Mouse (Mus musculus) heart, adult 2 months (tissue): ENCODE results near the gene Cradd. TPM values are rescaled to one million over a fixed set of nuclear protein-coding genes. Genes with fewer than 3 reads are reported as not detected.
A peak's percentile ranks its signal among the peaks of the same experiment; 100 is the strongest.

Experiments
- DNase-seq, 2 experiments: peaks; one replicate each; pipeline ENCODE4 v3.0.0; 2021
- H3K27ac ChIP-seq: fragments of 200-600 bp; 2 replicates; pipeline ENCODE4 v1.8.1; 2022
- H3K27me3 ChIP-seq: fragments of 200-500 bp; 2 replicates; pipeline ENCODE4 v1.6.1; 2012; ENCODE audit warnings: mild to moderate bottlenecking, low read length, inconsistent platforms, mixed read lengths; ENCODE audit not compliant: control insufficient read depth, insufficient read depth
- H3K36me3 ChIP-seq: fragments of 200-500 bp; 2 replicates; pipeline ENCODE4 v1.6.1; 2012; ENCODE audit warnings: low read length, inconsistent platforms; ENCODE audit not compliant: control insufficient read depth, insufficient read depth
- H3K4me1 ChIP-seq: fragments of 200-500 bp; 2 replicates; pipeline ENCODE4 v1.6.1; 2011; ENCODE audit warnings: low read length; ENCODE audit not compliant: control insufficient read depth, insufficient read depth
- H3K4me3 ChIP-seq: fragments of 200-600 bp; 2 replicates; pipeline ENCODE4 v1.8.1; 2022
- H3K79me2 ChIP-seq: fragments of 200-500 bp; replicated peaks from 2 replicates; pipeline ENCODE4 v1.6.1; 2012; ENCODE audit warnings: mild to moderate bottlenecking, inconsistent platforms, low read length, moderate library complexity, mixed read lengths; ENCODE audit not compliant: control insufficient read depth, insufficient read depth
- H3K9ac ChIP-seq: fragments of 200-500 bp; 2 replicates; pipeline ENCODE4 v1.6.1; 2012; ENCODE audit warnings: low read depth, mild to moderate bottlenecking, control low read depth, inconsistent platforms, low read length, mixed read lengths
- CTCF ChIP-seq: fragments of 200-600 bp; IDR thresholded peaks from 2 replicates; pipeline ENCODE4 v1.8.1; 2022; ENCODE audit warnings: antibody characterized with exemption, mild to moderate bottlenecking, moderate library complexity
- EP300 ChIP-seq: fragments of 200-500 bp; IDR thresholded peaks from 2 replicates; pipeline ENCODE4 v1.6.1; 2011; ENCODE audit warnings: low read depth, low read length, control low read depth; ENCODE audit not compliant: insufficient read depth
- POLR2A ChIP-seq: fragments of 200-500 bp; IDR thresholded peaks from 2 replicates; pipeline ENCODE4 v1.6.1; 2011; ENCODE audit warnings: mild to moderate bottlenecking, low read depth, low read length, control low read depth; ENCODE audit not compliant: insufficient read depth
- WGBS: fragments of 180-500 bp; shearing (Covaris S2); methylation state at CpG from one replicate; pipeline ENCODE4 v1.1.7; 2018; 5-methylcytosine and 5-hydroxymethylcytosine counted together
- intact Hi-C: fragments of 180-260 bp; cut with DNase I; formaldehyde crosslinking; loops from one replicate; pipeline ENCODE4 v1.15.1; 2025
- polyA plus RNA-seq: library from polyadenylated mRNA; depleted of rRNA; stranded (reverse); fragments of >200 nt; gene quantifications from 2 replicates; pipeline ENCODE4 v1.2.3, GENCODE M21; 2012
- total RNA-seq, 2 experiments: library from RNA; stranded (reverse); gene quantifications; 2 replicates each; pipeline ENCODE4 v1.2.3; 2021

Cradd gene
- total and polyA plus RNA-seq, 3 experiments: 9.9 to 15.1 (median 10.3) TPM

- H3K4me3 ChIP-seq: no peak overlapping the region
- TF ChIP-seq EP300: no peak
- no peak for TF ChIP-seq POLR2A
- no peak for TF ChIP-seq CTCF
- no peaks in the 10 kb centered on the region for H3K36me3 ChIP-seq
- H3K79me2 ChIP-seq: no peaks in the 10 kb centered on the region
- H3K9ac ChIP-seq: no peak overlapping the region
- no peaks in the 10 kb centered on the region for H3K27me3 ChIP-seq
- intact Hi-C loops: no loop called here
- no peak for DNase-seq
- peaks cover 13% of the 10 kb centered on the region for H3K4me1 ChIP-seq
- 67% methylated on average over 8 of the region's 8 CpGs for WGBS
- no peak overlapping the region for H3K27ac ChIP-seq
Observed at GRCm38 (mm10) chr10:95213311-95213710, 110.6 kb downstream of the Cradd start.

DNA sequence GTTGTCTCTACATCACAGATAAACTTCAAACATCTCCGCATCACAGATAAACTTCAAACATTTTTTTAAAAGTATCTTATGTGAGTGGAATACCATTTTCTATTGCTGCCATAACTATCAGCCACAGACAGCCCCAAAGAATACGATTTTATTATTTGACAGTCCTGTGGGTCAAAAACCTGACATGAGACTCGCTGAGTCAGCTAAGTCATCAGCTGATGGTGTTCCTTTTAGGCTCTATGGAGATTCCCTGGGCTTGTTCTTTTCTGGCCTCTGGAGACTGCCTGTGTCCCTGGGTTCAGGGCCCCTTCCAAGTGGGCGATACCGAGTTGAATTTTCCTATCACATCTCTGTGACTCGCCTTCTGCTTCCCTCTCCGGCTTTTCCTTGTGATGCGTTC is 112.3 kb downstream of the Cradd start:
- Histone ChIP-seq H3K4me1 (peaks cover 10% of the 10 kb centered on the region), H3K27ac (no peak overlapping the region), H3K79me2 (peaks cover 2% of the 10 kb centered on the region; the same call in 1 of the 2 replicates), H3K4me3 (no peak overlapping the region), H3K36me3 (no peaks in the 10 kb centered on the region), H3K27me3 (no peaks in the 10 kb centered on the region), H3K9ac (no peak overlapping the region)
- DNase-seq: no peak
- 91% methylated on average over 8 of the region's 8 CpGs for WGBS
- TF ChIP-seq CTCF (no peak), POLR2A (no peak), EP300 (no peak)
- intact Hi-C loops: no loop called here

DNA sequence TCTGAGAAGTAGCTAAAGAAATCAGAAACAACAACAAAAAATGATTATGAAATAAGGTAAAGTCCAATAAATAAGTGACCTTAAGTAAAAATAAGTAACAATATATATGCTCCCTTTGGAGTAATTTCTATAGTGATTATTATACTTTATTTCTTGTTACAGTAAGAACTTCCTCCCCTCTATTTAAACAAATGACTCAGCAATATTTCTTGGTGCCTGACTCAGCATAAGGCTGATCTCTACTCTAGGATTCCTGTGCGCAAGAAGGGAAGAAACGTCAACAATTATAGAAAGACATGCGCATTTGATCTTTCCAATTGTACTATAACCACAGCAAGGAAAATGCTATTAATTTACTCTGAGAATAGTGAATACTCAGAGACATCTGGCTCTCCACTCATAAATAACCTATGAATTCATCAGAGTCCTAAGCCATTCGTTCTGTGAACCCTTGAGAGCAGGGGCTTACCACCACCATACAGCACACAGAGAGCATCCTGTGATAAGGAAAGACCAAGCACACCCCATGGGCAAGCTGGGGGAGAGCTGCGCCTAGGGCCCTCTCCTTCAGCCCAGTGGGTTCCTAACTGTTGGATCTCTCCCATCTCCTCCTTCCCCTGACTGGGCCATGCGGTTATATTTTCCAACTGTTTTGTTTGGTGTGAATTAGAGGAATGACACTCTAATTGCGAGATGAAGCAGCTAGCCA is 113.1 kb downstream of the Cradd start:
- no peaks in the 10 kb centered on the region for H3K36me3 ChIP-seq
- no peak for DNase-seq
- intact Hi-C loops: no loop called here
- H3K4me1 ChIP-seq: peaks cover 10% of the 10 kb centered on the region
- H3K79me2 ChIP-seq: peaks cover 2% of the 10 kb centered on the region; the same call in 1 of the 2 replicates
- no peak overlapping the region for H3K27ac ChIP-seq
- TF ChIP-seq CTCF: no peak
- TF ChIP-seq POLR2A: no peak
- no peak overlapping the region for H3K9ac ChIP-seq
- no peak overlapping the region for H3K4me3 ChIP-seq
- WGBS: 85% methylated on average over 7 of the region's 7 CpGs
- H3K27me3 ChIP-seq: no peaks in the 10 kb centered on the region

DNA sequence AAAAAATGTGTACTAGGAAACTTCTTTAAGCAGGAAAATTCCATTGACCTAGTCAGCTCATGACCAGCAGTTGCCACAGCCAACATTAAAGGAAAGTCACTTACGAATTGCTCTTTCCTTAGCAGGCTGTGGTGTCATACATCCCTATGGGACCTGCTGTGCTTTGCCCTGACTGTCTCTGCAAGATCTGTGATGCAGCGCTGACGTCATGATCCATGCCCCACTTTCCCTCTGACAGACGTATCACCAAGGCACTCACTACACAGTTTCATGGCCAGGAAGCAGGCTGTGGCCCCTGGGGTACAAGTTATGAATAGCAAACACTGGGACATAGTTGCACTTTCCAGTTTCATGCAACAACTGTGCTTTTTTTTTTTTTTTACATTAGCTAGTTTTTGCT is 113.8 kb downstream of the Cradd start:
- no peaks in the 10 kb centered on the region for H3K36me3 ChIP-seq
- WGBS: 51% methylated on average over 4 of the region's 4 CpGs
- DNase-seq: peak in 1 of 2 experiments; percentile 39
- intact Hi-C loops: no loop called here
- 0 out of 2 replicates have a peak overlapping the region, but pooled peaks have one; percentile 5 for H3K27ac ChIP-seq
- no peak overlapping the region for H3K4me3 ChIP-seq
- TF ChIP-seq CTCF: no peak
- TF ChIP-seq EP300: no peak
- TF ChIP-seq POLR2A: no peak
- H3K79me2 ChIP-seq: peaks cover 2% of the 10 kb centered on the region; the same call in 1 of the 2 replicates
- H3K9ac ChIP-seq: no peak overlapping the region
- no peaks in the 10 kb centered on the region for H3K27me3 ChIP-seq
- peaks cover 10% of the 10 kb centered on the region for H3K4me1 ChIP-seq

DNA sequence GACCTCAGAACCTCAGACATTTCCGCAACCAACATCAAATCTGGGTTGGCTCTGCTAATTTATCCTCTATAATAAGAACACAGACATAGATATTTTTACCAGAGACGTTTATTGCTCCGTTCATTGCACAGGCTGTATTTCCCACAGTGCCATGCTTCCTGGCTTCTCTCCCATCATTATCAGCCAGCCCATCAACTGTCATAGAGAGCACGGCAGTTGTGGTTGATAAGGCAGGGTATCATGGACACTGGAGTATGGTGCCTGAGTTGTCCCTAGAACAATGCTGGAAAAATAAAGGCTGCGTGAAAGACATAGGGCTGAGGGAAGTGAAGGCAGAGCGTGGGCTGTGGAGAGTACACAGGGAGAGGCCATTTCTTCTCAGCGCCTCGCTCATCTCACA is 116.5 kb downstream of the Cradd start:
- WGBS: 90% methylated on average over 8 of the region's 8 CpGs
- no peak for TF ChIP-seq CTCF
- no peak for TF ChIP-seq EP300
- no peak for TF ChIP-seq POLR2A
- no peak for DNase-seq

DNA sequence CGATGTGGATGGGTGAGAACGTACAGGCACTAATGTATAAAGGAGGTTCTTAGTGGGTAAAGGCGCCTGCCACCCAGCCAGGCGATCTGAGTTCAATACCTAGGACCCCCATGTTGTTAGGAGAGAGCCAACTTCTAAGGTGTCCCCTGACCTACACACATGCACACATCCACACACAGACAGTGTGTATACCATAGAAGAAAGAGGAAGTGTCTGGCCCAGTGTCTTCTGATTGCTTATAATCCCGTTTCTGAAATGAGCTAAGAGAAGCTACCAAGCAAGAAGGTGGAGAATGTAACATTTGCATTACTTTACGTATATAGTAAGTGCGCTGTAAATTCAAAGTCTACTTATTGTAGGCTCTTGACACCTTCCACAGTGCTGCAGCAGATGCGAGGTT is 122.4 kb downstream of the Cradd start:
- no peak overlapping the region for H3K9ac ChIP-seq
- no peaks in the 10 kb centered on the region for H3K36me3 ChIP-seq
- H3K4me3 ChIP-seq: no peak overlapping the region
- no peak for DNase-seq
- WGBS: 94% methylated on average over 8 of the region's 8 CpGs
- H3K27ac ChIP-seq: no peak overlapping the region
- no peak for TF ChIP-seq POLR2A
- no peak for TF ChIP-seq EP300
- TF ChIP-seq CTCF: no peak
- no peaks in the 10 kb centered on the region for H3K79me2 ChIP-seq
- H3K4me1 ChIP-seq: peaks cover 8% of the 10 kb centered on the region
- intact Hi-C loops: no loop called here
- no peaks in the 10 kb centered on the region for H3K27me3 ChIP-seq

More for the DNA sequence above, 116.5 kb downstream of the Cradd start:
- H3K4me3 ChIP-seq: no peak overlapping the region
- H3K27ac ChIP-seq: no peak overlapping the region
- no peak overlapping the region for H3K9ac ChIP-seq
- peaks cover 2% of the 10 kb centered on the region; the same call in 1 of the 2 replicates for H3K4me1 ChIP-seq
- H3K36me3 ChIP-seq: no peaks in the 10 kb centered on the region
- intact Hi-C loops: no loop called here
- no peaks in the 10 kb centered on the region for H3K27me3 ChIP-seq
- peaks cover 2% of the 10 kb centered on the region; the same call in 1 of the 2 replicates for H3K79me2 ChIP-seq
